Mouse (Mus musculus): ENCODE measurements around the gene Rangap1.

GRCm38 (mm10) chr15:81759542-81759941 is 14.2 kb upstream of the Rangap1 start:
- TF ChIP-seq CTCF (IDR thresholded peaks at IDR 0.05; ENCODE audit: low read depth), result no peak
- no peak for TF ChIP-seq EP300 (IDR thresholded peaks at IDR 0.05; ENCODE audit: low read depth)
